Mouse (Mus musculus): ENCODE measurements around the gene Tmem135.
A peak's percentile ranks its signal among the peaks of the same experiment; 100 is the strongest.

Tmem135 gene

GRCm38 (mm10) chr7:89417707-89418106, 13.7 kb upstream of the Tmem135 start:
- no peak for DNase-seq (ENCODE audit: low spot score)

DNA sequence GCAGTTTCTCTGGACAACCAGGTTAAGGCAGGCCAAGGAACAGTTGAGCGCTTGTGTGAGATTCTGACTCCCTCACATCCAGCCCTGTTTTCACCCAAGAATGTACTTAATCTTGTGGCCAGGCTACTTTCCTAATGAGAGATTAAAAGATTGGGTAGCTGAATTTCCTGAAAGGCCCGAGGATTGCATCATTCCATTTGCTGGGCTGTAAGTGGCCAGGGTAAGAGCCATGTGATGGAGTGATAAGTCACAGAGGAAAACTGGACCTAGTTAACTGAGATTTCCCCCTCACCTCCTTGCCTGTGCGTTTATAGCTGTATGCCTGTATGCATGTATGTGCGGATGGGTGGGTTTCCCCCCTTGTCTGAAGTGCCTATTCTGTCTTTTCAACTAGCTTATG, 12.0 kb upstream of the Tmem135 start:
- no peak for DNase-seq (ENCODE audit: low spot score)

DNA sequence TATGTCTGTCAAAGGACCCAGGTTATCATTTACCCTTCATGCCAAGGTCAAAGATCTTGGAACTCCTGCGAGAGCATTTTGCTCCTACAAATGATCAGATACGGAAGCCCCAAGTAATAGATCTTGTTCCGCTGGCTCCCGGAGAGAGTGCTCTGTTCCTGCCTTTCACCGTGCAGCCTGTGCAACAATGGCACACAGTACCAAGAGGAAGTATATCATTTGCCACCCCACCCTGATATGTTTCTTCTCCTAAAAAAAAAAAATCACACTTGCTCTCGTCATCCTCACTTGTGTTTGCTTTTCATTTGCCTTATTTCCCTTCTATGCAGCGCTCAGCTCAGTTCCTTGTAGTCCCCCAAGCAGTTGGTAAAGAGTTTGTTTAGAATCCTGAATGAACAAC, 8.1 kb upstream of the Tmem135 start:
- no peak for DNase-seq (ENCODE audit: low spot score)

- DNase-seq (ENCODE audit: low spot score): no peak
Observed at GRCm38 (mm10) chr7:89411346-89411745, 7.3 kb upstream of the Tmem135 start.

DNA sequence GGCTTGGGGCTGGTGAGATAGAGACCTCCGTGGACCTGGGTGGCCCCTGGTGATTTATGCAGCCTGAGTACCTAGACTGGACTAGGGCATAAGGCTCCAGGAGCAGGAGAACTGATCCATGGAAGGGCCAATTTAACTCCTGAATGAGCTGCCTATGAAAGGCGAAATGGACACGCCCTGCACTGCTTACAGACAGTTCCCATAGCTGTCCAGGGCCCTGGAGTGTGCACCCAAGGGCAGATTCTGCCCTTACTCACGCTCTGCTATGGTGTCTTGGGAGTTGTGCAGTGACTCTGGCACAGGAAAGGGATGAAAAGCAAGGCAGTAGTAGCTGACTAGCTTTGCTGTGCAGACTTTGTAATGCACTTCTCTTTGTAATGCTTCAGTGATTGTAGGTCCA, 6.3 kb upstream of the Tmem135 start:
- no peak for DNase-seq (ENCODE audit: low spot score)

DNA sequence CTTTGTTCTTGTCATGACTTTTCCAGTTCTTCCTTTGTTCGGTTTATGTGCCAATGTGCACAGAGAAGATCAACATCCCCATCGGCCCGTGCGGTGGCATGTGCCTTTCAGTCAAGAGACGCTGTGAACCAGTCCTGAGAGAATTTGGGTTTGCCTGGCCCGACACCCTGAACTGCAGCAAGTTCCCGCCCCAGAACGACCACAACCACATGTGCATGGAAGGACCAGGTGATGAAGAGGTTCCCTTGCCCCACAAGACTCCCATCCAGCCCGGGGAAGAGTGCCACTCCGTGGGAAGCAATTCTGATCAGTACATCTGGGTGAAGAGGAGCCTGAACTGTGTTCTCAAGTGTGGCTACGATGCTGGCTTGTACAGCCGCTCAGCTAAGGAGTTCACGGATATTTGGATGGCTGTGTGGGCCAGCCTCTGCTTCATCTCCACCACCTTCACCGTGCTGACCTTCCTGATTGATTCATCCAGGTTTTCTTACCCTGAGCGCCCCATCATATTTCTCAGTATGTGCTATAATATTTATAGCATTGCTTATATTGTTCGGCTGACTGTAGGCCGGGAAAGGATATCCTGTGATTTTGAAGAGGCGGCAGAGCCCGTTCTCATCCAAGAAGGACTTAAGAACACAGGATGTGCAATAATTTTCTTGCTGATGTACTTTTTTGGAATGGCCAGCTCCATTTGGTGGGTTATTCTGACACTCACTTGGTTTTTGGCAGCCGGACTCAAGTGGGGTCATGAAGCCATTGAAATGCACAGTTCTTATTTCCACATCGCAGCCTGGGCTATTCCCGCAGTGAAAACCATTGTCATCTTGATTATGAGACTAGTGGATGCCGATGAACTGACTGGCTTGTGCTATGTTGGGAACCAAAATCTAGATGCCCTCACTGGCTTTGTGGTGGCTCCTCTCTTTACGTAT, 3.3 kb upstream of the Tmem135 start:
- DNase-seq (ENCODE audit: low spot score): no peak

DNA sequence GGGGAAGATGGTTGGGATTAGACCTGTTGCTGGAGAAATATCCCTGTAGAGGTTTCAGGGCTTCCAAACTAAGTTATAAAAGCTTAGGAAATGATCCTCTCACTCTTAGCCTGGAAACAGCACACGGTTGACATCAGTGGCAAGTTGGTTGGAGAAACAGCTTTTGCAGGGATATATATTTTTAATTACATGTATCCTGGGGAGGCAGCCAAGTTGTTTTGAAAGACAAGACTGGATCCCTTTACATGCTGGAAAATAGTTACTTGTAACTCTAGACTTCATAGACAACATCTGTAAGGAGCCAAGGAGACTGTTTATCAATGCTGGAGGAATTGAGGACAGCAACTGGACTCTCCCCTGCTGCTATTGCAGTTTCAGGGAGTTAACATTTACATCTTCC, 2.0 kb upstream of the Tmem135 start:
- no peak for DNase-seq (ENCODE audit: low spot score)

DNA sequence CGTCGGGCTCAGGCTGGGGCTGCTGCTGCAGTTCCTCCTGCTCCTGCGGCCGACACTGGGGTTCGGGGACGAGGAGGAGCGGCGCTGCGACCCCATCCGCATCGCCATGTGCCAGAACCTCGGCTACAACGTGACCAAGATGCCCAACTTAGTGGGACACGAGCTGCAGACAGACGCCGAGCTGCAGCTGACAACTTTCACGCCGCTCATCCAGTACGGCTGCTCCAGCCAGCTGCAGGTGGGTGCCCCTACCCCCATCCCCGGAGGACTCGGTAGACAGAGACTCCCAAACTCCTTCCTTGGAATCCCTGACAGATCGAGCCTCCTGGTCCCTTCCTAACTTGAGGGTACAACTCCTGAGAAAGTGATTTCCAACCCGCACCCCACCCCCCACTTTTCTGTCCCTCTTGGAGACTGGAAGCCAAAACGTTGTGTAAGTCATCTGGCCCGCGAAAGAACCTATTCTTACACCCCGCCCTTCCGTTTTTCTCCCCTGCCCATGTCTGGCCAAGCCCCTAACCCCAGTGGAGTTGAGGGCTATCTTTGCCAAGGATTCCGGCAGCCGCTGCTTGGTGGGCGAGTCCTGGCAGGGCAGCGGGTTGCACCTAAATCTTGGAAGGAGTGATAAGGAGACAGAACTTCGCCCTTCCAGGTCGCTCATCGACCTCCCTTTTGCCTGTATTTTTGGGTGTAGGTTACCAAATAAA, 865 bp upstream of the Tmem135 start:
- peak; percentile 52 for DNase-seq (ENCODE audit: low spot score)

GRCm38 (mm10) chr7:89403053-89403972, 709 bp downstream of the Tmem135 start:
- DNase-seq (ENCODE audit: low spot score): peak; percentile 90

DNA sequence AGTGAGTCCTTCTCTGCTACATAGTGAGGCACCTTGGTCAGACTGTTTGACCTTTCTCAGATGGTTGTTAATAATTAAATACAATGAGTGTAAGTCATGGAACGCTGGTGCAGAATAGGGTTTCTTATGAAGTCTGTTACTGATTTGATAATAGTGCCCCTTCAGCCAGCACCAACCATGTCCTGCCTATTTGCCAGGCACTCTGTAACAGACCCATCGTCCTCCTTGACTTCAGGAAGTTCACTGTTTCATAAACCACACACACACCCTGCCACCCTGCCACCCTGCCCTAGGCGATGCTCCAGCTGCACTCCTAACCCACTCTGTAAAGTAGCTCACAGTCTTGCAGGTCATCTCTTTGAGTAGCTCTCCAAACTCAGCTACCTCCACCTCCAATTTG, 2.1 kb downstream of the Tmem135 start:
- DNase-seq (ENCODE audit: low spot score): no peak

DNA sequence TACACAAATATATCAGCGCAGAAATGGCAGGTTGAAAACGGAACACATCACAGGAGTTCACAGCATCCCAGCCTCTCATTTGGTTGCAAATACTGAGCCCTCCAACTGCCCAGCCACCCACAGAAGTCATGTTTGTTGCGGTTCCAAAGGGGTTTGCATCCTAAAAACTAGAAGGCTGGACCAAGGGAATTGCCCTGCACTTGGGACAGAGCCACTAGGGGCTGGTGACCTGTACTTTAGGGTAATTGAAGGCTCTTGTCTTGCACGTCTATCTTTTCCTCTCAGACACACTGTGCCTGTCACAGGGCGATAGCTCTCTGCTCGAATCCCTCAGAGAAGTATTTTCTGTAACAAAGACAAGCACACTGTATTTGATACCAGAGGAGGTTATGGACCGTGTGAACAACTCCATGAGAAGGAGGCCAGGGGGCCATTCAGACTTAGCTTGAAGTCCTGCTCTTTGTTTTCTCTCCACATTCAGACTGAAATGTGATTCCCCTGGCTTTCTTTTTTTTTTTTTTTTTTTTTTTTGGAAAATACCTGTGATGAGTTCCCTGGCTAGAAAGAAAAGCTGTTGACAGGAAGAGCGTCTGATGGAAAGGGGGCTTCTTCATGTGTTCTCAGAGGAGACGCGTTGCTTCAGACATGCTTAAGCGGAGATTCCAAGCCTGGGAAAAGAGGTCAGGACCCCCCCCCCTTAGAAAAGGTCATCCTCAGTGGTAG, 2.7 kb downstream of the Tmem135 start:
- no peak for DNase-seq (ENCODE audit: low spot score)

- DNase-seq (ENCODE audit: low spot score): no peak
Observed at GRCm38 (mm10) chr7:89400721-89401120, 3.3 kb downstream of the Tmem135 start.

GRCm38 (mm10) chr7:89397837-89398534, 6.0 kb downstream of the Tmem135 start:
- no peak for DNase-seq (ENCODE audit: low spot score)

- DNase-seq (ENCODE audit: low spot score): no peak
Observed at GRCm38 (mm10) chr7:89396386-89396785, 7.6 kb downstream of the Tmem135 start.

GRCm38 (mm10) chr7:89395399-89395798, 8.6 kb downstream of the Tmem135 start:
- no peak for DNase-seq (ENCODE audit: low spot score)

DNA sequence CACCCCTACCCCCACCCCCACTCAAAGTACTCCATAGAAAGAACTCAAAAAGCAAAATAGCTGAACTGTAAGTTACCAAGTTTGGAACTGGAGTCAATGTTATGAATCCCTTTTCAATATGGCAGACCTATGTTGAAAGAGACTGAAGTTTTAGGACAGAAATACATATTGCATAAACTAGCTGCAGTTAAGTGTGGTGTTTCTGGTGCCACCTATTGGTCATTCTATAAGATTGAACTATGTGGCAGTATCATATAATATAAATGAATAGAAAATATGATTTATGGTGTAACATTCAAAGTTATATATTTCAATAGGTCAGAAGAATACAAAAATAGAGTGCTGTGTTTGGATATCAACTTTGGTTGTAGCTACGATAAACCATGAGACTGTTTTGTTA, 11.2 kb downstream of the Tmem135 start:
- no peak for DNase-seq (ENCODE audit: low spot score)

DNA sequence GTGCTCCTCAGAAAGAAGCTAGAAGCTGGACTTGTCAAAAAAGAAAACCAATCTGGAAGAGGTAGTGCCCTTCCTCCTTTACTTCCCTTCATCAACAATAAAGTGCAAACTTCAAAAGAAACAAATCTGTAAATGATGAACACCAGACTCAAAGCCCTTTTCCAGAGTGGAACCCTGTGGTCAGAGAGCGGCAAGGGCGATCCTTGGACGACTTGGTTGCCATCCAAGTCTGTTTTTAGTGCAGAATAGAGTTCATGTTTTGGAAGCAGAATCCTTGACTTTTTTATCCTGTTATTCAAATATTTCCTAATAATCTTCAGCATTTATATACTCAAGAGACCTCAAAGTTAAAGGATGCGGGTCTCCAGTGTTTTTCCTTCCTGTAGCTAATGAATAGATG, 11.6 kb downstream of the Tmem135 start:
- DNase-seq (ENCODE audit: low spot score): no peak

DNA sequence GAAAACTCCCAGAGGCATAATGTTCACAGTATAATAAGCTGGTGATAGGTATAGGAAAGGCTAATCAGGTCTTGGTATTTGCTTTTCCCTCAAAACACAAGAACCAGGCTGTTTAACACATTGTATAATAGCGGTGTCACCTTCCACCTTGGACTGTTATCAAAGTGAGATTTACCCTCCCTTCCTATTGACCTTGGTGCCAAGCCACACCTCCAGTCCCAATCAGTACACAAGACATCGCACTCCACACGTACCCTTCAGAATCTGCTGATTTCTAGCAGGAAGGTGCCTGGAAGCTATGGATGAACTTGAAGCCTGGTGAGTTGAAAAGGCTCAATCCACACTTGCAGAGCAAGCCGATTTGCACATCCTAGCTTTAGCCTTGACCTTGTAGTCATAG, 12.2 kb downstream of the Tmem135 start:
- no peak for DNase-seq (ENCODE audit: low spot score)

- DNase-seq (ENCODE audit: low spot score): no peak
Observed at GRCm38 (mm10) chr7:89391281-89391680, 12.7 kb downstream of the Tmem135 start.

GRCm38 (mm10) chr7:89390660-89391059, 13.4 kb downstream of the Tmem135 start:
- no peak for DNase-seq (ENCODE audit: low spot score)

- DNase-seq (ENCODE audit: low spot score): no peak
Observed at GRCm38 (mm10) chr7:89388981-89389380, 15.0 kb downstream of the Tmem135 start.
